Mouse (Mus musculus) lung, postnatal 0 days (tissue): Measurements from ENCODE around the gene Rassf7.

Experiments used
- CTCF ChIP-seq: IDR thresholded peaks from 2 replicates; pipeline ENCODE4 v1.5.1; 2016; ENCODE audit warnings: antibody characterized with exemption, mild to moderate bottlenecking
- EP300 ChIP-seq: IDR thresholded peaks from 2 replicates; pipeline ENCODE4 v1.6.1; 2016; ENCODE audit warnings: antibody characterized with exemption, mild to moderate bottlenecking, control low read depth

DNA sequence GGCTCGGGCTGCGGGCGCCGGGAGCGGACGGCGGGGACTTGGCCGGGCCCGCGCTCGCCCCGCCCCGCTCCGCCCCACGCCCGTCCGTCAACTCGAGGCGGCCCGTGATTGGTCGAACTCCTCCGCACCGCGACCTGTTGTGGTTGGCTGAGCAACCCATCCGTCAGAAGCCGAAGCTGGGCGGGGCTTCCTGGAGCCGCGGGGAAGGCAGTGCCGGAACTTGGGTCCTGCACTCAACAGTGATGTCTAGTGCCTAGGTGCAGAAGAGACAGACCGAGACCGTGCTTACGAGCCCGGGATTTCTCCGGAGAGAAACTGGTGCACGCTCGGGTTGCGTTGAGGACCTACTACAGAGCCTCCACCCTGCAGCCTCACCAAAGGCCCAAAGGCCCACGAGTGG is 21.7 kb upstream of the Rassf7 start, which contains the start of the genes Hras and Lrrc56:
- TF ChIP-seq EP300 (no peak), CTCF (no peak)
